Mouse (Mus musculus): ENCODE measurements around the gene Rbfox3. TPM values are rescaled to one million over a fixed set of nuclear protein-coding genes. Genes with fewer than 3 reads are reported as not detected.
A peak's percentile ranks its signal among the peaks of the same experiment; 100 is the strongest.

Rbfox3 gene
- polyA plus RNA-seq, 1 experiment from 2014 or later: 0.35 TPM

GRCm38 (mm10) chr11:118488191-118488906 is 423.0 kb downstream of the Rbfox3 start:
- no peaks in the 10 kb centered on the region for H3K27me3 ChIP-seq (ENCODE audit: control insufficient read depth, insufficient read depth, low read depth, low read length)
- peaks cover 7% of the 10 kb centered on the region; the same call in 1 of the 2 replicates for H3K36me3 ChIP-seq (ENCODE audit: control insufficient read depth, insufficient read depth, low read length)
- WGBS: 70% methylated on average over 8 of the region's 8 CpGs
- H3K9me3 ChIP-seq (ENCODE audit: control insufficient read depth, low read length): no peaks in the 10 kb centered on the region
- H3K4me3 ChIP-seq (ENCODE audit: low read length): no peak overlapping the region
- H3K4me2 ChIP-seq (ENCODE audit: low read depth, low read length): no peak overlapping the region
- no peak overlapping the region for H3K9ac ChIP-seq (ENCODE audit: low read length)
- no peak for ATAC-seq (ENCODE audit: low read depth)
- 0 out of 2 replicates have a peak, but pooled peaks cover 2% of the 10 kb centered on the region for H3K4me1 ChIP-seq (replicated peaks; ENCODE audit: control insufficient read depth, insufficient read depth, low read length)
- H3K27ac ChIP-seq (ENCODE audit: low read length): no peak overlapping the region

- WGBS: 75% methylated on average over 29 of the region's 29 CpGs
- no peak for ATAC-seq (ENCODE audit: low read depth)
- H3K4me2 ChIP-seq (ENCODE audit: low read depth, low read length): no peak overlapping the region
- H3K4me1 ChIP-seq (replicated peaks; ENCODE audit: control insufficient read depth, insufficient read depth, low read length): 0 out of 2 replicates have a peak, but pooled peaks cover 2% of the 10 kb centered on the region
- no peak overlapping the region for H3K9ac ChIP-seq (ENCODE audit: low read length)
- no peaks in the 10 kb centered on the region for H3K27me3 ChIP-seq (ENCODE audit: control insufficient read depth, insufficient read depth, low read depth, low read length)
- H3K36me3 ChIP-seq (ENCODE audit: control insufficient read depth, insufficient read depth, low read length): peaks cover 7% of the 10 kb centered on the region; the same call in 1 of the 2 replicates
- no peak overlapping the region for H3K4me3 ChIP-seq (ENCODE audit: low read length)
- H3K9me3 ChIP-seq (ENCODE audit: control insufficient read depth, low read length): no peaks in the 10 kb centered on the region
- H3K27ac ChIP-seq (ENCODE audit: low read length): no peak overlapping the region
Measured at GRCm38 (mm10) chr11:118486881-118487772, 424.3 kb downstream of the Rbfox3 start.

- Histone ChIP-seq H3K36me3 (ENCODE audit: control insufficient read depth, insufficient read depth, low read length) (peaks cover 7% of the 10 kb centered on the region; the same call in 1 of the 2 replicates), H3K4me1 (replicated peaks; ENCODE audit: control insufficient read depth, insufficient read depth, low read length) (0 out of 2 replicates have a peak, but pooled peaks cover 2% of the 10 kb centered on the region), H3K9me3 (ENCODE audit: control insufficient read depth, low read length) (no peaks in the 10 kb centered on the region), H3K27ac (ENCODE audit: low read length) (no peak overlapping the region), H3K9ac (ENCODE audit: low read length) (no peak overlapping the region), H3K27me3 (ENCODE audit: control insufficient read depth, insufficient read depth, low read depth, low read length) (no peaks in the 10 kb centered on the region), H3K4me3 (ENCODE audit: low read length) (no peak overlapping the region), H3K4me2 (ENCODE audit: low read depth, low read length) (no peak overlapping the region)
- no peak for ATAC-seq (ENCODE audit: low read depth)
- 79% methylated on average over 6 of the region's 6 CpGs for WGBS
Measured at GRCm38 (mm10) chr11:118486281-118486680, 425.1 kb downstream of the Rbfox3 start.

GRCm38 (mm10) chr11:118485780-118486179 is 425.6 kb downstream of the Rbfox3 start:
- no peaks in the 10 kb centered on the region for H3K27me3 ChIP-seq (ENCODE audit: control insufficient read depth, insufficient read depth, low read depth, low read length)
- H3K9me3 ChIP-seq (ENCODE audit: control insufficient read depth, low read length): no peaks in the 10 kb centered on the region
- H3K4me3 ChIP-seq (ENCODE audit: low read length): no peak overlapping the region
- ATAC-seq (ENCODE audit: low read depth): no peak
- no peak overlapping the region for H3K9ac ChIP-seq (ENCODE audit: low read length)
- H3K27ac ChIP-seq (ENCODE audit: low read length): no peak overlapping the region
- peaks cover 7% of the 10 kb centered on the region; the same call in 1 of the 2 replicates for H3K36me3 ChIP-seq (ENCODE audit: control insufficient read depth, insufficient read depth, low read length)
- no peak overlapping the region for H3K4me2 ChIP-seq (ENCODE audit: low read depth, low read length)
- H3K4me1 ChIP-seq (replicated peaks; ENCODE audit: control insufficient read depth, insufficient read depth, low read length): 0 out of 2 replicates have a peak, but pooled peaks cover 2% of the 10 kb centered on the region
- 87% methylated on average over 3 of the region's 3 CpGs for WGBS

DNA sequence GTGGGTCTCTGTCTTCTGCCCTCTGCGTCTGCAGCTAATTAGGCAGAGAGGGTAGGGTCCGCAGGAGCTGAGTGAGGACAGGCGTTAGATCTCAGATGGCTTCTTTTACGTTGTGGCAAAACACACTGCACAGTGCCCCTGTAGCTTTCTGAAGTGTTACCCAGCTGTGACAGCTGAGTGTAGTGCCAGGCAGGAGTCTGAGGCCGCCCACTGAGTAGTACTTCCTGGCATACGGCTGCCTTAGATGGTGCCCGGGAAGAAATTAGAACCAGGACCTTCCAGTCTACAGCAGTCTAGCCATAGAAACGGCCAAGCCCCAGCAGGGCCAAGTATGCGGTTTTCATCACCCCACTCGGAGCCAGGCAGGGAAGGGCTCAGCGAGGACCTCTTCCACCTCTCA is 426.1 kb downstream of the Rbfox3 start:
- Histone ChIP-seq H3K9me3 (ENCODE audit: control insufficient read depth, low read length) (no peaks in the 10 kb centered on the region), H3K4me2 (ENCODE audit: low read depth, low read length) (no peak overlapping the region), H3K9ac (ENCODE audit: low read length) (no peak overlapping the region), H3K4me1 (replicated peaks; ENCODE audit: control insufficient read depth, insufficient read depth, low read length) (no peaks in the 10 kb centered on the region), H3K27ac (ENCODE audit: low read length) (no peak overlapping the region), H3K27me3 (ENCODE audit: control insufficient read depth, insufficient read depth, low read depth, low read length) (no peaks in the 10 kb centered on the region), H3K36me3 (ENCODE audit: control insufficient read depth, insufficient read depth, low read length) (peaks cover 7% of the 10 kb centered on the region; the same call in 1 of the 2 replicates), H3K4me3 (ENCODE audit: low read length) (no peak overlapping the region)
- WGBS: 68% methylated on average over 11 of the region's 11 CpGs
- no peak for ATAC-seq (ENCODE audit: low read depth)

- ATAC-seq (ENCODE audit: low read depth): no peak
- Histone ChIP-seq H3K9me3 (ENCODE audit: control insufficient read depth, low read length) (no peaks in the 10 kb centered on the region), H3K9ac (ENCODE audit: low read length) (no peak overlapping the region), H3K4me3 (ENCODE audit: low read length) (no peak overlapping the region), H3K27me3 (ENCODE audit: control insufficient read depth, insufficient read depth, low read depth, low read length) (no peaks in the 10 kb centered on the region), H3K4me2 (ENCODE audit: low read depth, low read length) (no peak overlapping the region), H3K4me1 (replicated peaks; ENCODE audit: control insufficient read depth, insufficient read depth, low read length) (no peaks in the 10 kb centered on the region), H3K27ac (ENCODE audit: low read length) (no peak overlapping the region), H3K36me3 (ENCODE audit: control insufficient read depth, insufficient read depth, low read length) (peaks cover 7% of the 10 kb centered on the region)
- WGBS: 83% methylated on average over 8 of the region's 8 CpGs
Measured at GRCm38 (mm10) chr11:118484169-118484568, 427.2 kb downstream of the Rbfox3 start.

- Histone ChIP-seq H3K4me3 (ENCODE audit: low read length) (no peak overlapping the region), H3K36me3 (ENCODE audit: control insufficient read depth, insufficient read depth, low read length) (no peaks in the 10 kb centered on the region; the same call in none of the 2 replicates), H3K4me2 (ENCODE audit: low read depth, low read length) (no peak overlapping the region), H3K27me3 (ENCODE audit: control insufficient read depth, insufficient read depth, low read depth, low read length) (no peaks in the 10 kb centered on the region), H3K9ac (ENCODE audit: low read length) (no peak overlapping the region), H3K9me3 (ENCODE audit: control insufficient read depth, low read length) (no peaks in the 10 kb centered on the region), H3K4me1 (replicated peaks; ENCODE audit: control insufficient read depth, insufficient read depth, low read length) (peaks cover 8% of the 10 kb centered on the region), H3K27ac (ENCODE audit: low read length) (no peak overlapping the region)
- WGBS: 79% methylated on average over 14 of the region's 14 CpGs
- ATAC-seq (ENCODE audit: low read depth): no peak
Measured at GRCm38 (mm10) chr11:118481751-118482150, 429.6 kb downstream of the Rbfox3 start.

- H3K4me1 ChIP-seq (replicated peaks; ENCODE audit: control insufficient read depth, insufficient read depth, low read length): peaks cover 8% of the 10 kb centered on the region
- ATAC-seq (ENCODE audit: low read depth): no peak
- no peak overlapping the region for H3K4me2 ChIP-seq (ENCODE audit: low read depth, low read length)
- H3K4me3 ChIP-seq (ENCODE audit: low read length): no peak overlapping the region
- H3K9me3 ChIP-seq (ENCODE audit: control insufficient read depth, low read length): no peaks in the 10 kb centered on the region
- WGBS: 94% methylated on average over 11 of the region's 11 CpGs
- no peak overlapping the region for H3K27ac ChIP-seq (ENCODE audit: low read length)
- H3K36me3 ChIP-seq (ENCODE audit: control insufficient read depth, insufficient read depth, low read length): no peaks in the 10 kb centered on the region; the same call in none of the 2 replicates
- no peak overlapping the region for H3K9ac ChIP-seq (ENCODE audit: low read length)
- H3K27me3 ChIP-seq (ENCODE audit: control insufficient read depth, insufficient read depth, low read depth, low read length): no peaks in the 10 kb centered on the region
Measured at GRCm38 (mm10) chr11:118481231-118481630, 430.2 kb downstream of the Rbfox3 start.

- Histone ChIP-seq H3K36me3 (ENCODE audit: control insufficient read depth, insufficient read depth, low read length) (no peaks in the 10 kb centered on the region; the same call in none of the 2 replicates), H3K27me3 (ENCODE audit: control insufficient read depth, insufficient read depth, low read depth, low read length) (no peaks in the 10 kb centered on the region), H3K4me1 (replicated peaks; ENCODE audit: control insufficient read depth, insufficient read depth, low read length) (peaks cover 8% of the 10 kb centered on the region), H3K9me3 (ENCODE audit: control insufficient read depth, low read length) (no peaks in the 10 kb centered on the region), H3K4me2 (ENCODE audit: low read depth, low read length) (no peak overlapping the region), H3K4me3 (ENCODE audit: low read length) (no peak overlapping the region), H3K27ac (ENCODE audit: low read length) (0 out of 2 replicates have a peak overlapping the region, but pooled peaks have one; percentile 17), H3K9ac (ENCODE audit: low read length) (no peak overlapping the region)
- 0 out of 2 replicates have a peak, but pooled peaks have one; percentile 15 for ATAC-seq (ENCODE audit: low read depth)
- WGBS: 67% methylated on average over 12 of the region's 12 CpGs
Measured at GRCm38 (mm10) chr11:118479776-118480175, 431.6 kb downstream of the Rbfox3 start.

Measured in lung, embryonic 16.5 days (tissue).